Mouse (Mus musculus) heart, adult 2 months (tissue): Measurements from ENCODE around the gene Arhgap5. TPM values are rescaled to one million over a fixed set of nuclear protein-coding genes. Genes with fewer than 3 reads are reported as not detected.
A peak's percentile ranks its signal among the peaks of the same experiment; 100 is the strongest.

Source experiments
- DNase-seq, 2 experiments: peaks; one replicate each; pipeline ENCODE4 v3.0.0; 2021
- H3K27ac ChIP-seq: fragments of 200-600 bp; 2 replicates; pipeline ENCODE4 v1.8.1; 2022
- H3K27me3 ChIP-seq: fragments of 200-500 bp; 2 replicates; pipeline ENCODE4 v1.6.1; 2012; ENCODE audit warnings: mild to moderate bottlenecking, low read length, inconsistent platforms, mixed read lengths; ENCODE audit not compliant: control insufficient read depth, insufficient read depth
- H3K36me3 ChIP-seq: fragments of 200-500 bp; 2 replicates; pipeline ENCODE4 v1.6.1; 2012; ENCODE audit warnings: low read length, inconsistent platforms; ENCODE audit not compliant: control insufficient read depth, insufficient read depth
- H3K4me1 ChIP-seq: fragments of 200-500 bp; 2 replicates; pipeline ENCODE4 v1.6.1; 2011; ENCODE audit warnings: low read length; ENCODE audit not compliant: control insufficient read depth, insufficient read depth
- H3K4me3 ChIP-seq: fragments of 200-600 bp; 2 replicates; pipeline ENCODE4 v1.8.1; 2022
- H3K79me2 ChIP-seq: fragments of 200-500 bp; replicated peaks from 2 replicates; pipeline ENCODE4 v1.6.1; 2012; ENCODE audit warnings: mild to moderate bottlenecking, inconsistent platforms, low read length, moderate library complexity, mixed read lengths; ENCODE audit not compliant: control insufficient read depth, insufficient read depth
- H3K9ac ChIP-seq: fragments of 200-500 bp; 2 replicates; pipeline ENCODE4 v1.6.1; 2012; ENCODE audit warnings: low read depth, mild to moderate bottlenecking, control low read depth, inconsistent platforms, low read length, mixed read lengths
- CTCF ChIP-seq: fragments of 200-600 bp; IDR thresholded peaks from 2 replicates; pipeline ENCODE4 v1.8.1; 2022; ENCODE audit warnings: antibody characterized with exemption, mild to moderate bottlenecking, moderate library complexity
- EP300 ChIP-seq: fragments of 200-500 bp; IDR thresholded peaks from 2 replicates; pipeline ENCODE4 v1.6.1; 2011; ENCODE audit warnings: low read depth, low read length, control low read depth; ENCODE audit not compliant: insufficient read depth
- POLR2A ChIP-seq: fragments of 200-500 bp; IDR thresholded peaks from 2 replicates; pipeline ENCODE4 v1.6.1; 2011; ENCODE audit warnings: mild to moderate bottlenecking, low read depth, low read length, control low read depth; ENCODE audit not compliant: insufficient read depth
- WGBS: fragments of 180-500 bp; shearing (Covaris S2); methylation state at CpG from one replicate; pipeline ENCODE4 v1.1.7; 2018; 5-methylcytosine and 5-hydroxymethylcytosine counted together
- intact Hi-C: fragments of 180-260 bp; cut with DNase I; formaldehyde crosslinking; loops from one replicate; pipeline ENCODE4 v1.15.1; 2025
- polyA plus RNA-seq: library from polyadenylated mRNA; depleted of rRNA; stranded (reverse); fragments of >200 nt; gene quantifications from 2 replicates; pipeline ENCODE4 v1.2.3, GENCODE M21; 2012
- total RNA-seq, 2 experiments: library from RNA; stranded (reverse); gene quantifications; 2 replicates each; pipeline ENCODE4 v1.2.3; 2021

Gene Arhgap5
- total and polyA plus RNA-seq, 3 experiments: 7.3 to 81.3 (median 72.2) TPM

DNA sequence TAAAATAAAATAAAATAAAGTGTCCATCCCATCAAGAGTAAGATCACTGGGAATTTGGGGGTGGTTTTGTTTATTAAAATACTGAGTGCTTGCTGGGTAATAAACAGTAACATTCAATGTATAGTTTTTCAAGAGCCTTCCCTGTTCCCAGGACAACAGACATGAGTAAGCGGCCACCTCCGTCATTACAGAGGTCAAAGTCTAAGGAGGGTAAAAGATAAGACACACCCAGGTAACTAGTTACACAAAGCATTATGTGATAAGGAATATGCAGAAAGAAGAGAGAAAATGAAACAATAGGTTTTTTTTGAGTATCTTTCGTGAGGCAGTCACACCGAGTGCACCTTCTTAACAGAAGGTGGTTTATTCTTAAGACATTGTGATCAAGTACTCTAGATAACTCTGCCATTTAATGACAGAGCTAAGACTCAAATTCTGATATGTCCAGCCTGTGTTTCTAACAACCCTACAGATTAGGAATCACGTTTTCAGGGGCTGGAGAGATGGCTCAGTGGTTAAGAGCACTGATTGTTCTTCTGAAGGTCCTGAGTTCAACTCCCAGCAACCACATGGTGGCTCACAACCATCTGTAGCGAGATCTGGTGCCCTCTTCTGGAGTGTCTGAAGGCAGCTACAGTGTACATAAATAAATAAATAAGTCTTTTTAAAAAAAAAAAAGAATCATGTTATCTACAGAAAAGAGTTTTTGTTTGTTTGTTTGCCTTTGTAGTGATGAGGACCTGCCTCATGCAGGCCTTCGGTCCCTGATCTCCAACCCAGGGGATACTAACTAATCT, 91.8 kb downstream of the Arhgap5 start:
- no peak for DNase-seq
- Histone ChIP-seq H3K4me3 (no peak overlapping the region), H3K4me1 (no peaks in the 10 kb centered on the region), H3K79me2 (no peaks in the 10 kb centered on the region), H3K27ac (no peak overlapping the region), H3K36me3 (no peaks in the 10 kb centered on the region), H3K9ac (no peak overlapping the region), H3K27me3 (no peaks in the 10 kb centered on the region)
- WGBS: 86% methylated on average over 7 of the region's 7 CpGs
- intact Hi-C loops: no loop called here
- no peak for TF ChIP-seq POLR2A
- no peak for TF ChIP-seq CTCF
- TF ChIP-seq EP300: no peak

DNA sequence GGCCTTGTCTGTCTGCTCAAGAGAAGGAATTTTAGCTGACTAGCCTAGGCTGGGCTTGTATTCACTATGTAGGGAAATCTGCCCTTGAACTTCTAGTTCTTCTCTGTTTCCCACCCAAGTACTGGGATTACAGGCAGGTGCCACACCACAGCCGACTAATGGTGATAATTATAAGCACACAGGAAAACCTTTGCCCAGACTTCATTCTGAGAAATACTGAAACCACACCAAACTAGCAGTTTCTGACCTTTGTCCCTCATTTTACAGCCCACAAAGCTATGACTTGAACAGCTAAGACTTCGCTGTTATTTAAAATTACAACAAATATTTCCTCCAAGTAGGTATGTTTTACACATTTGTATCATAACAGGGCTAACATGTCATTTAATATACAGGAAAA, 98.7 kb downstream of the Arhgap5 start:
- no peak for DNase-seq
- intact Hi-C loops: loop anchor here (5.0 to 10.0 kb wide), 5 partner anchors 110 to 1592 kb away; partner anchors contain the start of gene Nubpl
- WGBS: 14% methylated on average over 2 of the region's 2 CpGs
- H3K27ac ChIP-seq: peak overlapping the region; percentile 100
- H3K27me3 ChIP-seq: no peaks in the 10 kb centered on the region
- H3K36me3 ChIP-seq: no peaks in the 10 kb centered on the region
- no peaks in the 10 kb centered on the region for H3K79me2 ChIP-seq
- no peak for TF ChIP-seq CTCF
- no peak for TF ChIP-seq POLR2A
- no peak for TF ChIP-seq EP300
- H3K4me3 ChIP-seq: peak overlapping the region; percentile 60
- no peaks in the 10 kb centered on the region for H3K4me1 ChIP-seq
- no peak overlapping the region for H3K9ac ChIP-seq

DNA sequence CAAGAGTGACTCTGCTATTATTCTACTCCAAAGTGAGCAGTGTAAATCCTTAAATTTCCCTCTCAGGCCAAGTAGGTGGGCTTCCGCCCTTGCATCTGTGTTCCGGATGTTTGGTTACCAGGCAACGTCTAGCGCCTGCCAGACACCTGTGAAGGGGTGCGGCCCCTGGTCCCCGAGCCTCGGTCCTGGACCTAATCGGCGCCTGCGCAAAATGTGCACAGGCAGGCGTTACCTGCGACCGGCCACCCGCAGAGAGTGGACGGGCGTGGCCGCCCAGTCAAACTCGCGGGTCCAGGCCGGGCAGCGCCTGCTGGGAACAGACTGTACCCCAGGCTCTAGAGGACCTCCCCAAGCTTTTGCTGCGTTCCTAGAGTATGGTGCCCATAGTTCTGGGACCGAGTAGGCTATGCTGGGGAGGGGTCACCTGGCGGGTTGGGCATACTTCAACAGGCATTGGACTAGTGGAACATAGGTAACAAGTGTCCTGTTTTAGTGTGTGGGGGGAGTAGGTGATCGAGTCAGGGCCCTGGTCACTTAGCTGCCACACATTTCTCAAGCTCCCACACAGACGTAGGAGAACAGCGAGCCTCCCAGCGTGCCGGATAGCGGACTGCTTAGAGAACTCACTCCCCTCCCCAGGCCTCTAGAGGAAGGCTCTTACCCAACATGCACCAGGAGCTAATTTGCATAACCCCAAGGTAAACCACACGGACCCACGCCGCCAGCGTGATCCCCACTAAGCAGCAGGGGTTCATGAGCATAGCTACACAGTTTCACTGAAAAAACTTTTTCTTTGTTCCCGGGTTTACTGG, 99.3 kb downstream of the Arhgap5 start:
- Histone ChIP-seq H3K4me1 (no peaks in the 10 kb centered on the region), H3K4me3 (peak overlapping the region; percentile 60), H3K27ac (peak overlapping the region; percentile 100), H3K27me3 (no peaks in the 10 kb centered on the region), H3K79me2 (no peaks in the 10 kb centered on the region), H3K9ac (peak overlapping the region; percentile 81), H3K36me3 (no peaks in the 10 kb centered on the region)
- intact Hi-C loops: loop anchor here (1.0 to 10.0 kb wide), 6 partner anchors 99 to 1592 kb away; partner anchors contain the start of gene Nubpl
- under 1% methylated on average over 35 of the region's 35 CpGs for WGBS
- DNase-seq: peak; percentile 84 to 87
- TF ChIP-seq CTCF (no peak), POLR2A (peak; percentile 93), EP300 (peak; percentile 61; the same call in 1 of the 2 replicates)

DNA sequence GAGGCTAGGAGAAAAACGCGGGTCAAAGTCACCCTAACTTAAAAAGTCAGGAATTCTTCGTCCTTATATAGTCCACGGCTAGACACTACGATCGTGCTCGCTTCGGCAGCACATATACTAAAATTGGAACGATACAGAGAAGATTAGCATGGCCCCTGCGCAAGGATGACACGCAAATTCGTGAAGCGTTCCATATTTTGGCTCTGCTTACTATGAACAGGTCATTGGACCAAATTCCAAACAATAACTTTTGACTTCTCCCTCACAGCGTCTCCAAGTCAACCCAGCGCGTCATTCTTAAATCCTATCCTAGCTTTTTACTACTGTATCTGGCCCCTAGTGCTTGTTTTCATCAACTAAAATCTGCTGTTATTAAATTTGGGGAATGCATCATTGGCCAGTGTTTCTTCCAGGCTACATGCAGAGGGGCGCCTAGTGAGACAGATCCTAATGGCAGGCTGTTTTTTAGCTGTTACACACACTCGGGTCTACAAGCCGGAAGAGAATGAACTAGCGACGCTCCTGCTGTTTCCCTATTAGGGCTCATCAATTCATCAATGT, 100.0 kb downstream of the Arhgap5 start:
- Histone ChIP-seq H3K27ac (peak overlapping the region; percentile 100), H3K4me3 (peak overlapping the region; percentile 60), H3K36me3 (no peaks in the 10 kb centered on the region), H3K79me2 (no peaks in the 10 kb centered on the region), H3K9ac (peak overlapping the region; percentile 81), H3K27me3 (no peaks in the 10 kb centered on the region), H3K4me1 (no peaks in the 10 kb centered on the region)
- 0 out of 2 replicates have a peak, but pooled peaks have one; percentile 8 for TF ChIP-seq CTCF
- no peak for TF ChIP-seq EP300
- intact Hi-C loops: loop anchor here (1.0 to 10.0 kb wide), 8 partner anchors 99 to 1591 kb away; partner anchors contain the start of gene Nubpl
- DNase-seq: peak; percentile 61 to 83
- WGBS: 1% methylated on average over 21 of the region's 21 CpGs

DNA sequence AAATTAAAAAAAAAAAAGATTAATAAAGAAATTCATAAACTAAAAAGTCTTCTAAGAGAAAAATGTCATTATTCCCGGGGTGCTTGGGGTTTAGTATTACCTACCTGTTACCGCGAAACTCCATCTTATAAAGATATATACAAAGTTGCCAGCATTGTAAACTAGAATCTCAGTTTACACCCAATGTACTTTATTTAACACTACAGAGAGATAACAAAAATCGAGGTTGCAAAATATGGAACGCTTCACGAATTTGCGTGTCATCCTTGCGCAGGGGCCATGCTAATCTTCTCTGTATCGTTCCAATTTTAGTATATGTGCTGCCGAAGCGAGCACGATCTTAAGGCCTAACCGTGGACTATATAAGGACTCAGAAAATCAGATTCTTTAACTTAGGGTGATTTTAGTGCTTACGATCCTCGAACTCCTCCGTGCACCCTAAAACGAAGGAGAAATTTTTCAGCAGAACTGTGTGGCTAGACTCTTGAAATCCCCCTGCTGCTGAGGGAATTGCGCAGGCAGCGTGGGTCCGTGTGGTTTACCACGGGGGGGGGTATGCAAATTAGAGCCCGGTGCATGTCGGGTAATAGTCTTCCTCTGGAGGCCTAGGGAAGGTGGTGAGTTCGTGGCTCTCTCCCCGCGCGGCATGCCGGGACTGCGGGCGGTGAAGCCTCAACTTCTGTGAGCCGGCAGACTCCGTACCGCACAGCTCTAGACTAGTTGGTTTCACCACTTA, 100.7 kb downstream of the Arhgap5 start:
- under 1% methylated on average over 33 of the region's 33 CpGs for WGBS
- H3K4me3 ChIP-seq: peak overlapping the region; percentile 60
- H3K36me3 ChIP-seq: no peaks in the 10 kb centered on the region
- no peaks in the 10 kb centered on the region for H3K4me1 ChIP-seq
- peak overlapping the region; percentile 93 for H3K9ac ChIP-seq
- intact Hi-C loops: loop anchor here (2.0 to 10.0 kb wide), 7 partner anchors 108 to 1590 kb away; partner anchors contain the start of gene Nubpl
- peak; percentile 94 to 95 for DNase-seq
- H3K27me3 ChIP-seq: no peaks in the 10 kb centered on the region
- no peak for TF ChIP-seq CTCF
- TF ChIP-seq POLR2A: peak; percentile 77
- 0 out of 2 replicates have a peak, but pooled peaks have one; percentile 59 for TF ChIP-seq EP300
- peak overlapping the region; percentile 100 for H3K27ac ChIP-seq
- H3K79me2 ChIP-seq: no peaks in the 10 kb centered on the region
